Mouse (Mus musculus) frontal cortex, adult 2 months (tissue): Measurements from ENCODE around the gene Cdkl4. TPM values are rescaled to one million over a fixed set of nuclear protein-coding genes. Genes with fewer than 3 reads are reported as not detected.
A peak's percentile ranks its signal among the peaks of the same experiment; 100 is the strongest.
"Not testable (repeated sequence)": the region's sequence is repeated elsewhere in the genome, so short reads cannot be mapped to it uniquely, and the experiment has no call there.

Experiments
- DNase-seq, 2 experiments: peaks; one replicate each; pipeline ENCODE4 v3.0.0; 2022; ENCODE audit warnings: low spot score in 1 of 2; ENCODE audit errors: extremely low spot score in 1 of 2
- polyA plus RNA-seq: library from polyadenylated mRNA; depleted of rRNA; stranded (reverse); fragments of >200 nt; gene quantifications from 2 replicates; pipeline ENCODE4 v1.2.3, GENCODE M21; 2012; rRNA removed

Cdkl4 gene
- polyA plus RNA-seq, result 7.3 and 8.9 TPM in 2 replicates

GRCm38 (mm10) chr17:80577639-80578038 lies at the start of gene Cdkl4:
Gene Cdkl4, minus strand, starts transcription at chr17:80577813.
- no peak for DNase-seq

- DNase-seq, result no peak
Measured at GRCm38 (mm10) chr17:80624979-80625378, 47.4 kb upstream of the Cdkl4 start.

GRCm38 (mm10) chr17:80621691-80622090 lies 44.1 kb upstream of the Cdkl4 start:
- DNase-seq, result no peak

GRCm38 (mm10) chr17:80620786-80621423 lies 43.3 kb upstream of the Cdkl4 start:
- DNase-seq, result peak; percentile 47 to 87

- no peak for DNase-seq
Measured at GRCm38 (mm10) chr17:80619556-80619955, 41.9 kb upstream of the Cdkl4 start.

GRCm38 (mm10) chr17:80618890-80619289 lies 41.3 kb upstream of the Cdkl4 start:
- no peak for DNase-seq

GRCm38 (mm10) chr17:80603806-80604205 lies 26.2 kb upstream of the Cdkl4 start:
- DNase-seq, result no peak

- DNase-seq, result no peak
Measured at GRCm38 (mm10) chr17:80603079-80603625, 25.5 kb upstream of the Cdkl4 start.

- peak; percentile 37 to 73 for DNase-seq
Measured at GRCm38 (mm10) chr17:80601371-80601770, 23.8 kb upstream of the Cdkl4 start.

GRCm38 (mm10) chr17:80583051-80583450 lies 5.4 kb upstream of the Cdkl4 start:
- no peak for DNase-seq

GRCm38 (mm10) chr17:80579901-80580300 lies 2.3 kb upstream of the Cdkl4 start:
- no peak for DNase-seq

GRCm38 (mm10) chr17:80579089-80579488 lies 1.5 kb upstream of the Cdkl4 start:
- DNase-seq, result no peak

GRCm38 (mm10) chr17:80578041-80578440 lies 428 bp upstream of the Cdkl4 start:
- DNase-seq, result no peak

- peak; percentile 59 to 77 for DNase-seq
Measured at GRCm38 (mm10) chr17:80577214-80577613, 399 bp downstream of the Cdkl4 start.

- DNase-seq, result no peak
Measured at GRCm38 (mm10) chr17:80575008-80575407, 2.6 kb downstream of the Cdkl4 start.

- DNase-seq, result no peak
Measured at GRCm38 (mm10) chr17:80574471-80574965, 3.1 kb downstream of the Cdkl4 start.

- no peak for DNase-seq
Measured at GRCm38 (mm10) chr17:80572187-80572935, 5.3 kb downstream of the Cdkl4 start.

- no peak for DNase-seq
Measured at GRCm38 (mm10) chr17:80571460-80571859, 6.2 kb downstream of the Cdkl4 start.

GRCm38 (mm10) chr17:80569718-80570117 lies 7.9 kb downstream of the Cdkl4 start:
- DNase-seq, result not testable (repeated sequence)

GRCm38 (mm10) chr17:80568842-80569601 lies 8.6 kb downstream of the Cdkl4 start:
- DNase-seq, result no peak

GRCm38 (mm10) chr17:80568441-80568840 lies 9.2 kb downstream of the Cdkl4 start:
- DNase-seq, result no peak
